Mouse (Mus musculus) gastrocnemius, postnatal 25 days (tissue): Measurements from ENCODE around the gene Avil. TPM values are rescaled to one million over a fixed set of nuclear protein-coding genes. Genes with fewer than 3 reads are reported as not detected.

Experiments used
- DNase-seq: peaks from one replicate; pipeline ENCODE4 v3.0.0; 2022
- total RNA-seq, 2 experiments: library from RNA; stranded (reverse); gene quantifications; 1 replicate in 1 of 2; 2 replicates in 1 of 2; pipeline ENCODE4 v1.2.3; 2021

Avil gene
- total RNA-seq, 2 experiments from 2014 or later: 1.5 to 2.3 TPM

DNA sequence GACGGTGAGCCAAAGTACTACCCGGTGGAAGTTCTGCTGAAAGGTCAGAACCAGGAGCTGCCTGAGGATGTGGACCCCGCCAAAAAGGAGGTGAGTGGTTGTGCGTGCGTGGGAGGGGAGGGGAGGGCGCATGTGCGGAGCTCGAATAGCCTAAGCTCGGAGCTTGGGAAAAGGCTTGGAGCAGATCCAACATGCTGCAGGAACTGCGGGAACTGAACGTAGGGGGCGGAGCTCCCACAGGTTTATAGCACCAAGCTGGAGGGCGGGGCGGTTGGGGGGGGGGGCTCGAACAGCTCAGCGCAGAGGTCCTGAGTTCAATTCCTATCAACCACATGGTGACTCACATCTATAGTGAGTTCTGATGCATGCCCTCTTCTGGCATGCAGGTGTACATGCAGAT lies 17.9 kb downstream of the Avil start:
- DNase-seq: no peak

DNA sequence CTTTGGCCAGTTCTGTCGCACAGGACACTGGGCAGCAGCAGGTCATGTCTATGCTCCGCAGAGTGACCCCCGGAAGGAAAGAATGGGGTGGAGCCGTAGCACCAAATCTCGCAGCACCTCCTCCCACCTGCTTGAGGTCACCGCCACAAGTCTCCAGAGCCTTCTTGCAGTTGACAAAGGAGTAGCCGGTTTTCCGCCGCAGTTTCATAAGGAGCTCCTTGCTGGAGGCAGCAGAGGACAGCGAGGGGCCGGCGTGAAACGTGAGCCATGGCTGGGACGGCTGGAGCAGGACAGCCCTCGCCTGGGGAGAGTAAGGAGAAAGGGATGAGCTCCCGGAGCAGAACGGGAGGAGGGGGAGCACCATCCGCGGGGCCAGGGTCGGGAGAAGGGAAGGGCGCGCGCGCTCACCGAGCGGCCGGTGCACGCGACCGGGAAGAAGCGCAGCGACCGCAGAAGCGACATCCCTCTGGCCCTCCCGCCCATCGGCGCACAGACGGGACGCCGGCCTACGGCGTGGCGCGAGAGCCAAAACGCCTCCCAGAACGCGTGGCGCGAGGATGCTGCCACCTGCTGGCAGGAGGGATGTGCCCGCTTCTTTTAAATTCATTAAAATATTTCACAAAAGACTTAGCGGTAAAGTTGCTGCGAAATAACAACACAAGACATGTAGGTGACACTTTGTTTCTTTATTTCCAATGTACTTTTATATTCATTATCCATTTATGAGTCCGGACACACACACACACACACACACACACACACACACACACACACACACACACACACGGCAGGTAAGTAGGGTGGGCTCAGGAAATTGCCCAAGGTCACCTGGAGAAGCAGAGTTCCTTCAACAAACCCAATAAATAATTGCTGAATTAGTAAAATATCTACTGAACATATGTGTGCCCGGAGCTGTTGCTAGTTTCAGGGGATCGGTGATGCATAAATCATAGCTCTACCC lies 30.1 kb downstream of the Avil start, which contains the start of gene Tsfm:
TSS of gene Tsfm (minus strand) at position 505 of the 961 bp plus-strand sequence.
- DNase-seq: peak; percentile 86

DNA sequence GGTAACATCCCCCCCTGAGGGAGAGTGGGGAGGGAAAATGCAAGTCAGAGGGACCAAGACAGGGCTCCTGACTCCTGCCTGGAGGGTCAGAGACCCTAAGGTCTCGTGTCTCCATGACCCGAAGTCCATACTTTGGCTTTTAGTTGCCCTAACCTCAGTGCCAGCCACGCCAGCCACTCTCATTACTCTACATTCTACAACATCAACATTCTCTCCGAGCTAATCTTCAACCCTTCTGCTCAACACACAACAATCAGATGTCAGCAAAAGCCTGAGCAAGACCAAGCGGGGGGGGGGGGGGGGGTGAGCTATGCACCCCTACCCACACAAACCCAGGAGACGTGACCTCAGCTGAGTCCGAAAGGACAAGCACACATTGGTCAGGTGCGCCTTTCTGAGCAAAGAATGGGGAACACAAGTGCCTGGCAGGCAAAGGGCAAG lies 32.8 kb downstream of the Avil start:
- no peak for DNase-seq

DNA sequence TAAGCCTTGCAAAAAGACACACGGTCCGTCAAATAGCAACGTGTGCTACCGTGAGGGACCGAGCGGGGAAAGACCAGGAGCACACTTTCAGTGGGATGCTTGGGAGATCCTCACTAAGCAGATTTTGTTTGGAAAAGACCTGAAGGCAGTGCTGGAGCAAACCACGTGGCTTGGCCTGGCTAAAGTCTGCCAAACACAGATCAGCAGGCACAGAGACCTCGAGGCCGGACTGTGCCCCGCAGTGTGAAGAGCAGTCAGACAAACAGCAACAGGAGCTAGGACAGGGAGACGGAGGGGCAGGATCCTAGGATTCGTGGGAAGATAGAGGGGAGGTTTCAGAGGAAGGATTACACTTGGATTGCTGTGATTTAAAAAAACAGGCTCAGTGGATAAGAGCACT lies 35.8 kb downstream of the Avil start:
- DNase-seq: no peak

- no peak for DNase-seq
Measured at GRCm38 (mm10) chr10:127037641-127038040, 37.1 kb downstream of the Avil start.

DNA sequence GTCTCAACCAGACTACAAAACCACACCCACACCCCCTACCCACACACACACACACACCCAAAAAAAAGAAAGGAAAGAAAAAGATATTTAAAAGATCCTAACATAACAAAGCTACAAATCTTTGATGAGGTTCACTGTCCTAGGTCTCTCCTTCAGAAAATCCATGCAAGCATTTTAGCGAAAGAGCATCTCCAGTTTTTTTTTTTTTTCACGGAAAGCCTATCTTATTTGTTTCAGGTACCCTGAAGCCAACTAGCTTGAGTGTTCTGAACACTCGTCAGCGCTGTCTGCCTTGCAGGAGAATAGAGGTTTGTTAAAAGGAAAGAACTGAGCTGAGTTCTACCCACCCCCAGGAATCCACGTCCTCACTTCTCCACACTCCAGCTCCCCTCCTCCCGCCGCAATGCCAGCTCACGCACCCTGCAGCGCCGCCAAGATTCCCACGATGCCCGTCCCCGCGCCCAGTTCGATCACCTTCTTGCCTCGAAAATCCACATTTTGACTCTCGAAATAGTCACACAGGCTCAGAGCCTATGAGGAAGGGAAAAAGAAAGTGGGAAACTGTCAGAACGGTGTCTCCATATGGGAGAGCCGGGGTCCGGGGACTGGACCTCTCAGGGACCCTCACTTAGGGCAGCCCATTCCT lies 40.2 kb downstream of the Avil start:
- DNase-seq: no peak

DNA sequence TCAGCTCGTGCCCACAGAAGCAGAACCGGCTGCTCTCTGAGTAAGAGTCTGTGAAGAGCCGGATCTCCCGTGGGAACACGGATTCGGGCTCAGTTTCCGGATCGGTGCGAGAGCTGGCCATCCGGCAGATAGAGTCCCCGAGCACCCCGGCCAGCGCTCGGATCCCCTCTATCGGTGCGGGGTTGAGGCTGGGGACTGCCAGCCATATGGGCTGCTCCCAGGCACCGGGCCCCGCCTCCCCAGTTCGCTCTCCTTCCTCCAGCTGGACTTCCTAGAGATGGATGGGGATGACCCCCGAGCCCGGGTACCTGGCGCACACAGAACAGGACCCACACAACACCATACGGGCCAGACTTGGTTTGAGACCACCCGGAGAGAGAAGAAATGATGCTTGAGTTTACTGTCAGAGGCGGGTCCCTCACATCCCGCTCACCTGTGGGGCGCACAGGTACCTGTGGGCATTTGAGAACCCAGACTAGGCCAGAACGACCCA lies 40.8 kb downstream of the Avil start, which contains the start of the genes Mettl1 and Eef1akmt3:
TSS of gene Mettl1 (plus strand) at position 141 of the 493 bp plus-strand sequence.
TSS of gene Eef1akmt3 (minus strand) at position 240 of the 493 bp plus-strand sequence.
- DNase-seq: peak; percentile 32

- peak; percentile 83 for DNase-seq
Measured at GRCm38 (mm10) chr10:127041774-127042338, 41.3 kb downstream of the Avil start.

GRCm38 (mm10) chr10:127042468-127043115 lies 42.1 kb downstream of the Avil start:
- no peak for DNase-seq

- DNase-seq: no peak
Measured at GRCm38 (mm10) chr10:127043187-127043586, 42.7 kb downstream of the Avil start.

DNA sequence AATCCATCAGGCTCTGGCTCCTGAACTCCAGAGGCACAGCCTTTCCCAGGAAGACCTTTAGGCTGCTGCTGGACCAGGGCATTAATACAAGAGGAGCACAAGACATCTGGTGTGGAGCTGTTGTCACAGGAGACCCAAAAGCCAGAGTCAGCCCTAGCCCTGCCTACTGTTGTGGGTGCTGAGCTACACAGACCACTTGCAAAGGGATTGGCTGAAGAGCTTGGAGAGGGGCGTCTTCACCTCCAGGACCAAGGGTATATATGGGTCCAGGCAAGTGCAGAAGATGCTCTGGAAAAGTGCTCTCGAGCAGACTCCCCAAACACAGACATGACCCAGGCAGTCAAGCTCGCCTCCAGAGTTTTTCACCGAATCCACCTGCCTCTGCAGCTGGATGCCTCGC lies 47.4 kb downstream of the Avil start, which contains the start of gene Cyp27b1:
TSS of gene Cyp27b1 (plus strand) at position 297 of the 400 bp plus-strand sequence.
- DNase-seq: no peak

- DNase-seq: no peak
Measured at GRCm38 (mm10) chr10:127048608-127049394, 48.3 kb downstream of the Avil start.

- no peak for DNase-seq
Measured at GRCm38 (mm10) chr10:127049395-127050118, 49.0 kb downstream of the Avil start.

- no peak for DNase-seq
Measured at GRCm38 (mm10) chr10:127050119-127050474, 49.6 kb downstream of the Avil start.

DNA sequence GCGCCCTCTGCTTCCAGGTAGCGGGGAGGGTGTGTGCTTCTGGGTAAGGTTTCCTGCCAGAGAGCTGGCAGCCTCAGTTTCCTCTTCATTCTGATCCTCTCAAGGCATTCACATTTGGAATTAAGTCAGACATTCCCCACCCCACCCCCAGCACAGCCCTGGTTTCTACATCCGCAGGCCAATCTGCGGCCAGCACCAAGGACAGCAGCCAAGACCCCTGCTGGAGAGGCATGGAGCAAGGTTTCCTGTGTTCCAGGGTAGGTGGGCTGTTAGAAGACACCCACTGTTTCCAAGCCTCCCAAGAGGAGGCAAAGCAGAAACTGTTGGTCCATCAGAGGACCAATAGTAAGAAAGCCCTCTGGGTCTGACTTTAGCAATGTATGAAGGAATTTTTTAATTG lies 54.1 kb downstream of the Avil start:
- no peak for DNase-seq

DNA sequence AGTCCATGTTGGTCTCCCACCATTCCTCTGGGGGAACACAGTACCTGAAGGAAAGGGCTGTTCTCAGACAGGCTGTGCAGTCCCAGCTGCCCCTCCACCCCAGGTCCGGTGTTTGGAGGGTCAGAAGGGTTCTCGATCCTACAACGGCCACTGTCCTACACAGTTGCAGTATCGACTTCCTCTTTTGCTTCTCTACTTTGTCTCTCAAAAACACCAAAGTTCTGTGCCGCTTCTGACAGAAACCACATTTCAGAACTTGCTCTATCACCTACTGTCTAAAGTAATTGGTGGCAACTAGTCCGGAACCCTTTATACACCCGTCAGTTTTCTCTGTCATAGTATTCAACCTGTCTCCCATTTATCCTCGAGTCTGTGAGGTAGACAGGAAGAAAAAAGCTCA lies 54.9 kb downstream of the Avil start:
- no peak for DNase-seq

- DNase-seq: no peak
Measured at GRCm38 (mm10) chr10:127056490-127056889, 56.0 kb downstream of the Avil start.

DNA sequence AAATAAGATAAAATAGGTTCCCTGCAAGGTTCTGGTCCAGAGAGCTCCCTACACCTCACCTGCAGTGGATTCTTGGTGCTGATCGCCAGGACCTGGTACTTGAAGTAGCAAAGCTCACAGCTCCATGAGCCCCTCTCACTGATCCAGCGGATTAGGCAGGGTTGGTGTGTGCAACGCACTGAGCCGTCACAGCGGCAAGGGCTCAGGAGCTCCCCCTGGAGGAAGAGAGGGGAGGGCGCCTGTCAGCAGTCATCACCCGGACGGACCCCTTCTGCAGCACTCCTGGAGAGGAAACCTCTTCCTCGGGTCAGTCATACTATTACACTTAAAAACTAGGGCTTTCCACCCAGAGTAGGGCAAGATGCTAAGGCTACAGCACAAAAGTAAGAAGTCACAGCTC lies 57.7 kb downstream of the Avil start:
- no peak for DNase-seq

GRCm38 (mm10) chr10:127058708-127059107 lies 58.2 kb downstream of the Avil start:
- DNase-seq: no peak
